7 mouse cellular contexts compared by ENCODE assay signal in genomic region chr4:149075871-149076575, GRCm38 (mm10). TPM values are rescaled to one million over a fixed set of nuclear protein-coding genes. Genes with fewer than 3 reads are reported as not detected.
DNase-seq lines count a peak whose midpoint lies in the region; ATAC-seq and TF ChIP-seq lines count a peak whose summit lies in the region.

No protein-coding gene starts in this region.

- H3K9me3 ChIP-seq in intestine, postnatal 0 days (ENCODE audit: control insufficient read depth), result no peaks in the 10 kb centered on the region
- no peaks in the 10 kb centered on the region for H3K9me3 ChIP-seq in midbrain, embryonic 11.5 days (ENCODE audit: control insufficient read depth, low read length)

- H3K27me3 ChIP-seq in intestine, postnatal 0 days (replicated peaks; ENCODE audit: control insufficient read depth, insufficient read depth, low read length), result no peaks in the 10 kb centered on the region
- H3K27me3 ChIP-seq in midbrain, embryonic 11.5 days (ENCODE audit: control insufficient read depth, insufficient read depth, low read length), result no peaks in the 10 kb centered on the region

- H3K4me3 ChIP-seq in intestine, postnatal 0 days (ENCODE audit: low read depth, low read length), result no peak overlapping the region
- no peak overlapping the region for H3K4me3 ChIP-seq in midbrain, embryonic 11.5 days (ENCODE audit: low read depth, low read length)

- peak; percentile 71 for TF ChIP-seq CTCF in intestine, postnatal 0 days (IDR thresholded peaks at IDR 0.05; ENCODE audit: low read depth)

- ATAC-seq in intestine, postnatal 0 days, result peak; percentile 84
- ATAC-seq in midbrain, embryonic 11.5 days (ENCODE audit: low FRiP score), result peak; percentile 62

- H3K27ac ChIP-seq in intestine, postnatal 0 days (ENCODE audit: low read depth, low read length), result 0 out of 2 replicates have a peak overlapping the region, but pooled peaks have one; percentile 54
- H3K27ac ChIP-seq in midbrain, embryonic 11.5 days (ENCODE audit: low read depth, low read length), result no peak overlapping the region

- peaks cover 23% of the 10 kb centered on the region; the same call in 1 of the 2 replicates for H3K36me3 ChIP-seq in intestine, postnatal 0 days (ENCODE audit: control insufficient read depth, insufficient read depth)
- no peaks in the 10 kb centered on the region for H3K36me3 ChIP-seq in midbrain, embryonic 11.5 days (ENCODE audit: control insufficient read depth, insufficient read depth, low read length)

- intact Hi-C loops in left cerebral cortex, postnatal 36 days (cut with DNase I), result loop anchor here (10.0 kb wide), 1 partner anchor 391 kb away; no protein-coding TSS in a partner anchor

- H3K4me1 ChIP-seq in intestine, postnatal 0 days (replicated peaks; ENCODE audit: control insufficient read depth, insufficient read depth, low read length), result 0 out of 2 replicates have a peak, but pooled peaks cover 3% of the 10 kb centered on the region
- H3K4me1 ChIP-seq in midbrain, embryonic 11.5 days (ENCODE audit: control insufficient read depth, insufficient read depth, low read length), result no peaks in the 10 kb centered on the region

- H3K9ac ChIP-seq in intestine, postnatal 0 days (ENCODE audit: low read depth, low read length), result no peak overlapping the region
- H3K9ac ChIP-seq in midbrain, embryonic 11.5 days (ENCODE audit: low read length), result no peak overlapping the region

- 25% methylated on average over 10 of the region's 10 CpGs for WGBS in intestine, postnatal 0 days
- WGBS in midbrain, embryonic 11.5 days, result 29% methylated on average over 10 of the region's 10 CpGs

- H3K4me2 ChIP-seq in intestine, postnatal 0 days (replicated peaks; ENCODE audit: low read depth), result no peak overlapping the region
- no peak overlapping the region for H3K4me2 ChIP-seq in midbrain, embryonic 11.5 days

- peak; percentile 85 for DNase-seq in adrenal gland, adult 2 months
- peak; percentile 64 for DNase-seq in embryo, embryonic 11.5 days (ENCODE audit: low read depth, low spot score)
- DNase-seq in heart, adult 11 months, result peak; percentile 95
- DNase-seq in left cerebral cortex, postnatal 36 days (ENCODE audit: low spot score in 2 of 2), result peak; percentile 67 to 69
- peak; percentile 96 for DNase-seq in midbrain, embryonic 11.5 days (ENCODE audit: low spot score, missing footprints)
- peak; percentile 35 for DNase-seq in skeletal muscle tissue, adult 2 months (ENCODE audit: low read depth, low spot score)

RNA-seq across cellular contexts. Expression of gene Pex14, which starts 23.7 kb away (rescaled TPM):
- total RNA-seq in adrenal gland, adult 2 months (2021), result 10 to 100 TPM; 77.8 to 81.4 TPM
- 110 and 111 TPM in 2 replicates for polyA plus RNA-seq in adrenal gland, adult 2 months (2012; rRNA removed)
- polyA plus RNA-seq in intestine, postnatal 0 days (2015; fragmentation: Nextera tagmentation; extraction: Ambion mirVana), result 48.9 and 56.0 TPM in 2 replicates
- 10 to 100 TPM; 48.4 to 57.5 TPM for total RNA-seq in left cerebral cortex, postnatal 36 days (2021)
- 31.3 and 35.9 TPM in 2 replicates for polyA plus RNA-seq in midbrain, embryonic 11.5 days (2014; fragmentation: Nextera tagmentation; extraction: Ambion mirVana)

RNA-seq across cellular contexts. Expression of gene Dffa, which starts 27.9 kb away (rescaled TPM):
- 10 to 100 TPM; 19.2 to 26.1 TPM for total RNA-seq in adrenal gland, adult 2 months (2021)
- polyA plus RNA-seq in adrenal gland, adult 2 months (2012; rRNA removed), result 9.8 and 11.6 TPM in 2 replicates
- 26.9 and 28.2 TPM in 2 replicates for polyA plus RNA-seq in intestine, postnatal 0 days (2015; fragmentation: Nextera tagmentation; extraction: Ambion mirVana)
- total RNA-seq in left cerebral cortex, postnatal 36 days (2021), result 10 to 100 TPM; 52.3 to 62.9 TPM
- polyA plus RNA-seq in midbrain, embryonic 11.5 days (2014; fragmentation: Nextera tagmentation; extraction: Ambion mirVana), result 24.9 and 25.3 TPM in 2 replicates

RNA-seq across cellular contexts. Expression of gene Cort, which starts 50.5 kb away (rescaled TPM):
- 1 to 10 TPM; 1.2 TPM for total RNA-seq in adrenal gland, adult 2 months (2021)
- polyA plus RNA-seq in adrenal gland, adult 2 months (2012; rRNA removed), result not detected in 2 replicates
- polyA plus RNA-seq in intestine, postnatal 0 days (2015; fragmentation: Nextera tagmentation; extraction: Ambion mirVana), result not detected in 2 replicates
- 10 to 100 TPM; 12.1 to 14.8 TPM for total RNA-seq in left cerebral cortex, postnatal 36 days (2021)
- 0.51 and 0.63 TPM in 2 replicates for polyA plus RNA-seq in midbrain, embryonic 11.5 days (2014; fragmentation: Nextera tagmentation; extraction: Ambion mirVana)

Comparison
In these comparisons a context has a peak if more than half of its experiments do, and no peak if none do; other contexts are left out.
1. DNase-seq: peak in every context shown above with its lines; median percentile 96 in midbrain, embryonic 11.5 days; 95 in heart, adult 11 months; 85 in adrenal gland, adult 2 months; 68 in left cerebral cortex, postnatal 36 days; 64 in embryo, embryonic 11.5 days; 35 in skeletal muscle tissue, adult 2 months.